Mouse (Mus musculus) kidney, postnatal 36 days (tissue): Measurements from ENCODE around the gene Plekha5.
A peak's percentile ranks its signal among the peaks of the same experiment; 100 is the strongest.

Experiments used
- DNase-seq, 2 experiments: peaks; one replicate each; pipeline ENCODE4 v3.0.0; 2021 to 2022; ENCODE audit warnings: mixed read lengths in 2 of 2

Gene Plekha5

GRCm38 (mm10) chr6:140423846-140424200, at the start of gene Plekha5:
TSS of gene Plekha5 (plus strand) at chr6:140424054.
- peak; percentile 60 to 81 for DNase-seq

DNA sequence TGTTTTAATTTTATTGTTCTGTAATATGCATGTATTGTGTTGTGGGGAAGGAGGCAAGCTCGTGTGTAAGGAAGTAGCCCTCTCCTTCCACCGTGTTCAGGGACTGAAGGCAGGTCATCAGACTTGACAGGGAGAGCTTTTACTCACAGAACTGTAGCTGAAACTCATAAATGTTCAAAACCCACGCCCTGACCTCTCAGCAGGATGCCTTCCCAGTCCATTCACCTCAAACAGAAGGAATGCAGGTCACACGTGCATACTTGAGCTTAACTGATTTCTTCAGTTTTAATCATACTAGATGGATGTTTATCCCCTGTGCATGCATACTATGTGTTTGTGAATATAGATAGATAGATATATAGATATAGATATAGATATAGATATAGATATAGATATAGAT, 48.2 kb upstream of the Plekha5 start:
- peak in 1 of 2 experiments; percentile 10 for DNase-seq

DNA sequence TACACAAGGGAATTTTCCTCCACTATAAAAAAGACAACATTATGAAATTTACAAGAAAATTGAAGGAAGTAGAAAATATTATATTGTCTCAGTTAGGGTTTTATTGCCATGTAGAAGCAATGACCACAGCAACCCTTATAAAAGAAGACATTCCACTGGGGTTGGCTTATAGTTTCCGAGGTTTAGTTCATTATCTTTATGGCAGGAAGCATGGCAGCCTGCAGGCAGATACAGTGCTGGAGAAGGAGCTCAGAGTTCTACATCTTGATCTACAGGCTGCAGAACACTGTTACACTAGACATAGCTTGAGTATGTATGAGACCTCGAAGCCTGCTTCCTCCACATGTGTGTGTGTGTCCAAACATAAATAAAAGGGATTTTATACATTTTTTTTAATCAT, 43.3 kb upstream of the Plekha5 start:
- no peak for DNase-seq

GRCm38 (mm10) chr6:140381162-140381561, 42.7 kb upstream of the Plekha5 start:
- no peak for DNase-seq

GRCm38 (mm10) chr6:140383580-140384400, 40.1 kb upstream of the Plekha5 start:
- DNase-seq = peak; percentile 56 to 64

GRCm38 (mm10) chr6:140396687-140397086, 27.2 kb upstream of the Plekha5 start:
- DNase-seq = no peak

- DNase-seq = no peak
These were observed 21.0 kb upstream of the Plekha5 start for GRCm38 (mm10) chr6:140402766-140403310.

DNA sequence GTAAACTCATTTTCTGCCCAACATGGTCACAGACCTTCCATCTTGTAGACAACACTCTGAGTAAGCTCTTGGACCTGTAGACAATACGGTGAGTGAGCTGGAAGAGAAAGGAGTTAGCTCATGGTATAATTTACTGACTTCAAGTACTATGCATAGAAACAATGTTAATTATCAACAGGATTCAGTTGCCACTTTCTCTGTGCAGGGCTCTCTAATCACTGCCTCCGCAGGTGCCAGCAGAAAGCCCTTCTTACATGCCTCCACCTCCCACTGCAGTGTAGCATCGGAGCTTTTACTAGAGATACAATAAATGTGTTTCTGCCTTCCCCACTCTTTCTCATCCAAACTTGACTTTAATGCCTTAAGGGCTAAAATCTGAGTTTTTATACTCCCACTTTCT, 11.9 kb upstream of the Plekha5 start:
- DNase-seq = peak in 1 of 2 experiments; percentile 16

DNA sequence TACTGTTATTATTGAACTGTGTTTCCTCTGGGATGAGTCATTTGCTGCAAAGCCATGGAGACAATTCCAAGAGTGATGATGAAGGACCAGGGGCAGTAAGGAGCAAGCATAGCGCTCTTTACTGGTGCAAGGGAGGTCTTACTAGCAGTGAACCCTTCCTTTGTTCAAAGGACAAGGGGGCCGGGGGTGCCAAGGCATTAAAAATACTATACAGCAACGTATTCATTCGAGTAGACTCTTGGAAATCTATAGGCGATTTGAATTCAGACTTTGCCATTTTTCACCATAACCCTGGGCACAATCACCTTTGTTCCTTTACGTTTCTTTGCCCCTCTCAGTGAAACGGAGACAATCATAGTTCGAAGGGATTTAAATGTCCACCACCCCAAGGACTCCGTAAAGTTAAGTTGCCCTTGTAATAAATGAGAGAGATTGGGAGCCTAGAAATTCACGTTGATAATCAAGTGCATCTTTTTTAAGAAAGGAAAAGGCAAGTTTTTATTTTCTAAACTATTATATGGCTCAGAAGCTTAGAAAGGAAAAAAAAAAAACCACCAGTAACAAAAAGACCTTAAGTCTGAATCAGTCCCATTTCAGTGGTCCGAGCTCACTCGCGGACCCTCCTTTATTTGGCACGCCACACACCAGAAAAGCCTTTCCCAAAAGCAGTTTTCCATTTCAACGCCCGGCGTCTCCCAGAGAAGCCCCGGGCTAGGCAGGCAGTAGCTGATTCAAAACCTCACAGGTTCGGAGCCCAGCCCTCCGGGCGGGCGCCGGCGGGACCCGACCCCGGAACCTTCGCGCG, 611 bp upstream of the Plekha5 start:
- no peak for DNase-seq

DNA sequence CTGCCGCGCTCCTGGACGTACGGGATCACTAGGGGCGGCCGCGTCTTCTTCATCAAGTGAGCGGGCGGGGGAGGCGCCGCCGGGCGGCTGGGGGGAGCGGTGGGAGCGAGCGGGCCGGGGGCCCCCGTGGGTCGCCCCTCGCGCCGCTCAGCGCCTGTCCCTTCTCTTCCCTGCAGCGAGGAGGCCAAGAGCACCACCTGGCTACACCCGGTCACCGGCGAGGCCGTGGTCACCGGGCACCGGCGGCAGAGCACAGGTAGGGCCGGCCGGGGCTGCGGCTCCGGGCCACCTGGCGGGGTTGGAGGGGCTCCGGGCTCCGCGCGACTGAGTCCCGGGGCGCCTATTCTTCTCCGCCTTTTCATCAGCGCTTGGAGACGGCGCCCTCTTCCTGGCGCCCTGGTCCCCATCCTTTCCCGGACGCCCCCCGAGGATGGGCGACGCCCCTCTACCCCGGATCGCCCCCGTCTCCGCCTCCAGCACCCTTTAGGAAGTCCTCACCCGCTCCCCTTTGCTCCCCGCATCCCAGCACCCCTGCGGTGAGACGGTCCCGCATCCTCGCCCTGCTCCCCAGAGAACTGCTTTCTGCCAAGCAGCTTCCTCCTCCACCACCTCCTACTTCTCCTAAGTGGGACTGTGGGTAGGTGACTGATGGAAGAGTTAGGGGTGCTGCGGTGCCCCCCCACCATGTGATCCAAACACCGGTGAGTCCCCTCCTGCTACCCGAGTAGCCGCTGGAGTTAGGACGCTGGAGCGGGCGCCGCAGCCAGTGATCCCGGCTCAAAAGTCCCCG, 542 bp downstream of the Plekha5 start:
- peak in 1 of 2 experiments; percentile 36 for DNase-seq

DNA sequence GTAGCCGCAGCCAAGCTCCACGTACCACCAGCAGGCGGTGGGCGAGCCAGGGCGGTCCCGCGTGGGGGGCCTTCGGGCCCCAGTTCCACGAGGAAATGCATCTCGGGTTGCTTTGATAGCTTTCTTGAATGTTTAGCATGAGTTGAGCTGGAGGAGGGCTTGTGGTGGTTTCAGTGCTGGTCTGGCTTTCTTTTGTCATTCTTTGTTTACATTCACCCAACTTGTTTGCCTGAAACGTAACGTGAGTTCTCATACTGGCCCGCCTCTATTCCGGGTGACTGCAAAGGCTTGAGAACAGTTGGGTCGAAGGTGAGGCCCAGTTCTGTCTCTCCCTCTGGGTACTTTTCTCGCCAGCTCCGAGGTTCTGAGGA, 1.1 kb downstream of the Plekha5 start:
- peak; percentile 51 to 62 for DNase-seq

- no peak for DNase-seq
These were observed 5.4 kb downstream of the Plekha5 start for GRCm38 (mm10) chr6:140429236-140429635.

- no peak for DNase-seq
These were observed 8.5 kb downstream of the Plekha5 start for GRCm38 (mm10) chr6:140432363-140432762.

DNA sequence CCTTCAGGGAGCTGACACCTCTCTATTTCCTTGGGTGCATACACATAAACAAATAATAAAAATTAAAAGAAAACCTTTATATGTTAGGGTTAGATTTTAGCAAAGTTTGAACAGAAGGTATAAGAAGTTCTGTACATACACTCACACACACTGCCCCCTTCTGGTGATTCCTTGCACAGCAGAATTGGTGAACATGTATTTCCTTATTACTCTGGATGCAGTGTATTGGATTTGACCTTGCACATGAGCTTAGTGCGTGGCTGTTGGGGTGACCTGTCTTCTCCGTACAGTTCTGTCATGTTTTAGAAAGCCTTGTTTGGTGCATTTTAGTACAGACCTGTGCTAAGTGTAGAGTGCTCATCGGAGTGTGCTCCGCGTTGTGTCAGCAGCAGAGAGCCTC, 19.5 kb downstream of the Plekha5 start:
- DNase-seq = peak; percentile 51 to 81

GRCm38 (mm10) chr6:140444147-140444546, 20.3 kb downstream of the Plekha5 start:
- no peak for DNase-seq

DNA sequence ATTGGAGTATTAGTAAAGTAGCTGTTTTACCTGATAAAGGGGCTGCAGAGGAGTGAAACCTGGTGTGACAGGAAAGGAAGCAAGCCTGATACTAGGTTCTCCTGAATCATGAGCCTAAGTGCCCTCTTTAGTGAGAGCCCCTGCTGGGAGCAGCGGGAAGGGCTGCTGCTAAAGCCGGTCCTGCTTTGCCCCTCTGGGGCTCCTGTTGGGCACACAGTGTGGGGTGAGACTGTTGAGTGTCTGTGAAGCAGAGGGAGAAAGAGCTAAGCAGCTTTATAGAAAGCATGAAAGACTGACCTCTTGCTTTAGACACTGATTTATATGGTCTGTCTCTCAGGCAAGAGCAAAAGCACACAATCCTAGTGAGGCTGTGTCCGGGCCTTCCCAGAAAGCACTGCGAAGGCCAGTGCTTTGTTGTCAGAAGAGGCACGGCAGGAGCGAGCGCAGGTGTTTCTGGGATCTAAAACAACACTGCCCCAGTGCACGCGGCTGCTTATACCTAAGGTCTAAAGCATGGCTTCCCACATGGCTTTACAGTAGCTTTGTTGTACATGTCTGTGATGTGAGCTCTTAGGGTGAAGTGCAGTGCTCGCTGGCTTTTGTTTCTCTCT, 21.1 kb downstream of the Plekha5 start:
- no peak for DNase-seq

DNA sequence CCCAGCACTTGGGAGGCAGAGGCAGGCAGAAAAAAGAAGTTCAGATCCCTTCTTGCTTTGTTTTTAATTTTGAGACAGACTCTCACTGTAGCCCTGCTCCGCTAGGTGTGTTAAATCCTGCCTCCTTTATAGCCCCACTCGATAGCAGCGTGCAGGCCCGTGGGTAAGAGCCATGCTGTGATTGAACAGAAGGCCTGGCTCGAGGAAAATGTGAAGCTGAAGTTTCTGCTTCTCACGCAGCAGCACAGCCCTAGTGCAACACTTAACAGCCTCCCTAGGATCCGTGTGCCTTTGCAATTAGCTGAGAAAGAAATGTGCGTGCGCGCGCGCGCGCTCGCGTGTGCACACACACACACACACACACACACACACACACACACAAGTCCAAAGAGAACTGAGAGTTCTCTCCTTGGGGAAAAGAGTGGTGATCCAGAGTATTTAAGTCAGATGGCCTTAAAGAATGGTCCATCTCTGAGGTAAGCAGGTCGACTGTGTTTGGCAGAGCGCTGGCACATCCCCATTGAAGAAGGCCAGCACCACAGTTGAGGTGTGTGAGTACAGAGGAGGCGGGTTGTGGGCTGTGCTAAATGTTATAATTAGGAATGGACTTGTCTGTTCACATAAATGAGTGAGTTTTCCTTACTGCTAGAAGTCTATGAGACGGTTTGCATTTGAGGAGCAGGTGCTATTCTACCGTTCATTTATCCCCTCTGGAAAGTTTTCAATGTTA, 24.3 kb downstream of the Plekha5 start:
- no peak for DNase-seq

- no peak for DNase-seq
These were observed 26.8 kb downstream of the Plekha5 start for GRCm38 (mm10) chr6:140450693-140451092.

DNA sequence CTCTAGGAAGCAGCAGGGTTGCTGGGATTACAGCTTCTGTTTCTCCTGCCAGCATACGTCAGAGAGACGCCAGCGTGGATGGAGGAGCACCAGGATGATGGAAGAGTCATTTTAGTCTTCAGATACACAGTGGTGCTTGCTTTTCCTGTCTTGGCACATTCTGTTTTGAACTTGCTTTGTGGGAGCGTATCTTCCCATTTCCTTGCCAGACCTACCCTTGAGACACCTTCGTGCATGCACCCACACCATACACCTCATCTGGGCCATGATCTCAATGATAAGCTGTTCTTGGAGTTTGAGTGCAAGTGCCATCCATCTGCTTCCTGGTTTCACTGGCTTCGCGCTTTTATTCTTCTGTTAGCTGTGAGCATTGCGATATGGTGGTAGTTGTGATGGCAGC, 28.9 kb downstream of the Plekha5 start:
- no peak for DNase-seq

GRCm38 (mm10) chr6:140453454-140453853, 29.6 kb downstream of the Plekha5 start:
- DNase-seq = no peak

DNA sequence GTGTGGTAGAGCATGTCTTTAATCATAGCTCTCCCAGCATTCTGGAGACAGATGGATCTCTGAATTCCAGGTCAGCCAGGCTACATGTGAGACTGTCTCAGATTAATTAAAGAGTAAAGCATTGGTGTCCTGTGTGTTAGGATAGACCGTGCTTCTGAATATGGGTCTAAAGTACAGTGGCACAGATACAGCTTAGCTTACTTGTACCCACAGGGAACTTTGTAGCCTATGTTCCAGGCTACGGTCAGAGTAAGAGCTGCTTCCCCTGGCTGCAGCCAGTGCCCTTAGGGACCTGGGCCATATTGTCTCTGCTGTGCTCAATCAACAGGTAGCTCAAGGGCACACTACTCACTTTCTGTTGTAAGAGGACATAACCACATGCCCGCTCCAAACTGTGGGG, 30.5 kb downstream of the Plekha5 start:
- DNase-seq = peak in 1 of 2 experiments; percentile 28

DNA sequence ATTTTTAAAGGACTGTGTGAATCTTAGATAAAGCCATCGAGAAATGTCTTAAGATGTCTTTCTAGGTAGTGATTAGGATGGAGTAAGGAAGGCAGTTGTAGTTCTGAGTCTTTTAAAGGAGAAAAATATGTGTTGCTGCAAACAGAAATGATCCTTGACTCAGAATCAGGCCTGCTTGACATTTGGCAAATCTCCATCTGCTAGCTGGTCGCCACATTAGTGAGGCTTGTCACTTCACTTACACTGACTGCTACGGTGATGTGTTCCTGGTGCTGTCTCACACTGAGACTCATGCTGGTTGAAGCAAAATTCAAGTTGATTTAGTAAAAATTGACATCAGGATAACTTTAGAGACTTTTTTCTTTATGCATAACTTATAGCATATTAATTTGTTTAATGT, 32.0 kb downstream of the Plekha5 start:
- DNase-seq = no peak
